Mouse (Mus musculus) R1 (cell line): ENCODE data around the gene Tmem169.

Experiments
- DNase-seq: peaks from one replicate; pipeline ENCODE4 v3.0.0-alpha.2; 2018; ENCODE audit warnings: low read depth, low spot score

Tmem169 gene

DNA sequence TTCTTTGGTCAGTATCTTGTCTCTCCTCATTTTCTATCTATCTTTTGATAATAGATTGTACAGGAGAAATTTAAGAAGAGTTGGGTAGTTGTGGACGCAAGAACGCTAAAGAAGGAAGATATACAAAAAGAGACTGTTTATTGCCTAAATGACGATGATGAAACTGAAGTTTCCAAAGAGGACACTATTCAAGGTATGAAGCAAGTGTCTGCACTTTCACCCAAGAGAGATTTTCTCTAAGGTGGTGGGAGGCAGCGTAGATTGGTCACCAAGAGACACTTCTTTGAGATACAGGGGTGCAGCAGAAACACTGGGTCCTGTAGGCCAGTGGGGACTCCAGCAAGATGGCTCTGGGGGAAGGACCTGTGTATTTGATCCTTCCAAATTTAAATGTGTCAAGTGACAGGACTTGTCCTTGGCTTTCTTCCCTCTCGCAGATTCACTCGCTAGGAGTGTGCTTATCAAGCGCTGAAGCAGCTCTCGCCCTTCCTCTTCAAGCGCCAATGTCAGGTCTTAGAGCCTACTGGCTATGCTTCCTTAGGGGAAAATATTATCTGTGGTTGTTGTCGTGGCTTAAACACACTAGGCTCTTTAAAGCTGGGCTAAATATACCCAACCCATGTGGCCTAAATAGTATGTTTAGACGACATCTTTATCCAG is 42.1 kb downstream of the Tmem169 start:
- DNase-seq = no peak

- no peak for DNase-seq
Measured at GRCm38 (mm10) chr1:72334807-72335206, 50.6 kb downstream of the Tmem169 start.

- no peak for DNase-seq
Measured at GRCm38 (mm10) chr1:72336780-72337179, 52.6 kb downstream of the Tmem169 start.

DNA sequence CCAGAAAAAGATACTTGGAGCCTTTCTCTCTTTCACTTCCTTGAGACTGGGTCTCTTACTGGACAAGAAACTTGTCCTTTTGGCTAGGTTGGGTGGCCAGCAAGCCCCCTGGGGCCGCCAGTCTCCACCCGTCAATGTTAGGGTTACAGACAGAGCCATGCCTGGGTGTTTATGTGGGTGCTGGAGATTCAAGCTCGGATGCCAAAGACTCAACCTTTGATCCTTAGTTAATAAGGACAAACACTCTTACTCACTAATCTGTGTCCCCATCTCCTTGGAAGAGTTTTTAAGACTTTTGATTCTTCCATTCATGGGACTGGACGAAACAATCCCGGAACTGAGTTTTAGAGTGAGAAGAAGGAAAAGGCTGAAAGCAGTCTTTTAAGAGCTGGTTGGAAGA is 54.2 kb downstream of the Tmem169 start:
- DNase-seq = no peak

DNA sequence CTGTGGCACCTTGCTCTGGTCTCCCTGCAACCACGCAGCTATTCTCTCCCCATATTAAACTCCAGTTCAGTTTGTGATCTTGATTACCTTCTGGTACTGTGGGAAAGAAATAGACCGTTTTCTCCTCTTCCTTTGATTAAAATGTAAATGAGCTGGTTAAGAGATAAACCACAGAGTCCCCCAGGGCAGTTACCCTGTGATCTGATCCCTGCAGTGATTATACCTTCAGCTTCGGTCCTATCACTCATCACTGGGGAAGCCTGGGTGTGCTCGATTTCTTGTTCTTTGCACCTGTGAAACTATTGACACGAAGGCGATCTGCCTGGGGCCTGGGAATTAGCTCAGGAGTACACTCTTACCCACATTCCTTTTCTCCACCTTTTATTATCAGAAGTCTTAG is 63.7 kb downstream of the Tmem169 start:
- no peak for DNase-seq
